ENCODE assay signal across 11 mouse cellular contexts in genomic region chr3:38860683-38861082, GRCm38 (mm10). TPM values are rescaled to one million over a fixed set of nuclear protein-coding genes. Genes with fewer than 3 reads are reported as not detected.
DNase-seq lines count a peak whose midpoint lies in the region; ATAC-seq and TF ChIP-seq lines count a peak whose summit lies in the region.
"Had no signal": no experiment of that assay in that cellular context is flagged by ENCODE, and none has a peak within 500 bp of the region (broad histone marks: within the 10 kb centered on the region; RNA-seq: fewer than 3 reads in every experiment).

No protein-coding gene starts in this region.

- H3K36me3 ChIP-seq in intestine, postnatal 0 days (ENCODE audit: control insufficient read depth, insufficient read depth) = no peaks in the 10 kb centered on the region
- no peaks in the 10 kb centered on the region for H3K36me3 ChIP-seq in intestine, embryonic 16.5 days (ENCODE audit: control insufficient read depth, insufficient read depth, low read length)
- no peaks in the 10 kb centered on the region for H3K36me3 ChIP-seq in hindbrain, postnatal 0 days (ENCODE audit: insufficient read depth, low read length)
- H3K36me3 ChIP-seq: limb, embryonic 15.5 days had no signal

- WGBS in intestine, postnatal 0 days = 48% methylated on average over 5 of the region's 5 CpGs
- WGBS in intestine, embryonic 16.5 days = 46% methylated on average over 5 of the region's 5 CpGs
- 32% methylated on average over 5 of the region's 5 CpGs for WGBS in hindbrain, postnatal 0 days

- H3K4me2 ChIP-seq in intestine, postnatal 0 days (replicated peaks; ENCODE audit: low read depth) = no peak overlapping the region
- H3K4me2 ChIP-seq in intestine, embryonic 16.5 days (ENCODE audit: low read depth, low read length) = no peak overlapping the region
- no peak overlapping the region for H3K4me2 ChIP-seq in hindbrain, postnatal 0 days (ENCODE audit: low read depth, low read length)
- H3K4me2 ChIP-seq: limb, embryonic 15.5 days had no signal

- no peaks in the 10 kb centered on the region for H3K27me3 ChIP-seq in intestine, postnatal 0 days (replicated peaks; ENCODE audit: control insufficient read depth, insufficient read depth, low read length)
- H3K27me3 ChIP-seq in intestine, embryonic 16.5 days (replicated peaks; ENCODE audit: control insufficient read depth, insufficient read depth, low read length) = no peaks in the 10 kb centered on the region
- no peaks in the 10 kb centered on the region for H3K27me3 ChIP-seq in hindbrain, postnatal 0 days (ENCODE audit: insufficient read depth, low read length)
- H3K27me3 ChIP-seq: limb, embryonic 15.5 days had no signal

- no peak for ATAC-seq in intestine, postnatal 0 days
- no peak for ATAC-seq in intestine, embryonic 16.5 days
- 0 out of 2 replicates have a peak, but pooled peaks have one; percentile 32 for ATAC-seq in hindbrain, postnatal 0 days

- peak; percentile 23; the same call in 1 of the 2 replicates for TF ChIP-seq CTCF in intestine, postnatal 0 days (IDR thresholded peaks at IDR 0.05; ENCODE audit: low read depth)
- peak; percentile 53 for TF ChIP-seq CTCF in hindbrain, postnatal 0 days (IDR thresholded peaks at IDR 0.05; ENCODE audit: low read depth)

- peak; percentile 15 for DNase-seq in ES-CJ7 (ENCODE audit: low read depth, low spot score)
- DNase-seq in brain, adult 2 months (ENCODE audit: low read depth, low spot score) = peak; percentile 16
- DNase-seq in hindbrain, postnatal 0 days (ENCODE audit: low spot score) = peak; percentile 45
- DNase-seq in frontal cortex, postnatal 10 days (ENCODE audit: low spot score in 2 of 2) = no peak
- DNase-seq in gastrocnemius, postnatal 4 days (ENCODE audit: low spot score in 2 of 2) = no peak
- DNase-seq in gastrocnemius, postnatal 10 days = no peak
- DNase-seq: thymus, postnatal 25 days had no signal

- no peaks in the 10 kb centered on the region for H3K9me3 ChIP-seq in intestine, postnatal 0 days (ENCODE audit: control insufficient read depth)
- no peaks in the 10 kb centered on the region for H3K9me3 ChIP-seq in intestine, embryonic 16.5 days (ENCODE audit: control insufficient read depth, low read length)
- no peaks in the 10 kb centered on the region for H3K9me3 ChIP-seq in hindbrain, postnatal 0 days (ENCODE audit: low read length)
- H3K9me3 ChIP-seq: limb, embryonic 15.5 days had no signal

- no peaks in the 10 kb centered on the region for H3K4me1 ChIP-seq in intestine, postnatal 0 days (replicated peaks; ENCODE audit: control insufficient read depth, insufficient read depth, low read length)
- no peaks in the 10 kb centered on the region for H3K4me1 ChIP-seq in intestine, embryonic 16.5 days (ENCODE audit: control insufficient read depth, insufficient read depth, low read length)
- no peaks in the 10 kb centered on the region for H3K4me1 ChIP-seq in hindbrain, postnatal 0 days (ENCODE audit: insufficient read depth, low read length)

- no peak overlapping the region for H3K9ac ChIP-seq in intestine, postnatal 0 days (ENCODE audit: low read depth, low read length)
- H3K9ac ChIP-seq in intestine, embryonic 16.5 days (ENCODE audit: low read depth, low read length) = no peak overlapping the region
- no peak overlapping the region for H3K9ac ChIP-seq in hindbrain, postnatal 0 days (replicated peaks; ENCODE audit: low read length)
- H3K9ac ChIP-seq: limb, embryonic 15.5 days had no signal

- no peak overlapping the region for H3K4me3 ChIP-seq in intestine, postnatal 0 days (ENCODE audit: low read depth, low read length)
- no peak overlapping the region for H3K4me3 ChIP-seq in intestine, embryonic 16.5 days (ENCODE audit: low read length)
- no peak overlapping the region for H3K4me3 ChIP-seq in hindbrain, postnatal 0 days (ENCODE audit: low read length)
- H3K4me3 ChIP-seq: limb, embryonic 15.5 days had no signal

- H3K27ac ChIP-seq in intestine, postnatal 0 days (ENCODE audit: low read depth, low read length) = no peak overlapping the region
- no peak overlapping the region for H3K27ac ChIP-seq in intestine, embryonic 16.5 days (ENCODE audit: low read length)
- H3K27ac ChIP-seq in hindbrain, postnatal 0 days = no peak overlapping the region
- H3K27ac ChIP-seq: limb, embryonic 15.5 days had no signal

RNA-seq across cellular contexts. Expression of gene Fat4, which starts 26.1 kb away (rescaled TPM):
- polyA plus RNA-seq in intestine, postnatal 0 days (2015; fragmentation: Nextera tagmentation; extraction: Ambion mirVana) = 2.8 and 3.0 TPM in 2 replicates
- polyA plus RNA-seq in intestine, embryonic 16.5 days (2015; fragmentation: Nextera tagmentation; extraction: Ambion mirVana) = 3.5 and 3.7 TPM in 2 replicates
- total RNA-seq in hindbrain, postnatal 0 days (2014; rRNA removed) = 66.0 and 75.0 TPM in 2 replicates
- polyA plus RNA-seq in hindbrain, postnatal 0 days (2015; fragmentation: Nextera tagmentation; extraction: Ambion mirVana) = 4.1 and 4.2 TPM in 2 replicates
- 10 to 100 TPM; 40.2 to 40.9 TPM for total RNA-seq in gastrocnemius, postnatal 4 days (2021)
- 10 to 100 TPM; 17.2 to 23.6 TPM for total RNA-seq in gastrocnemius, postnatal 10 days (2021)
- total RNA-seq: megakaryocyte-erythroid progenitor cell, adult 5-6 weeks had no signal

Comparison
In these comparisons a context has a peak if more than half of its experiments do, and no peak if none do; other contexts are left out.
1. DNase-seq: peak in ES-CJ7 (single experiment), brain, adult 2 months (single experiment) and hindbrain, postnatal 0 days (single experiment); none in frontal cortex, postnatal 10 days (0 of 2), gastrocnemius, postnatal 4 days (0 of 2) and gastrocnemius, postnatal 10 days (single experiment).